Mouse (Mus musculus) ES-Bruce4 (cell line): ENCODE measurements at regions not wholly inside any gene's neighbourhood (a gene's known extent, or its start where the extent isn't known, plus 50 kb on each side); places are given as distances from the start of the nearest gene placed in this dataset.

Experiments
- H3K27ac ChIP-seq: 2 replicates; pipeline ENCODE4 v1.5.1; 2012; ENCODE audit warnings: low read length, inconsistent platforms; ENCODE audit not compliant: insufficient read depth
- H3K27me3 ChIP-seq: 2 replicates; pipeline ENCODE4 v1.6.1; 2012; ENCODE audit warnings: mild to moderate bottlenecking, low read length, inconsistent platforms; ENCODE audit not compliant: control insufficient read depth, poor library complexity, insufficient read depth, severe bottlenecking
- H3K36me3 ChIP-seq: 2 replicates; pipeline ENCODE4 v1.6.1; 2012; ENCODE audit warnings: inconsistent platforms, mild to moderate bottlenecking, low read length, moderate library complexity; ENCODE audit not compliant: control insufficient read depth, poor library complexity, insufficient read depth, severe bottlenecking
- H3K4me1 ChIP-seq: one replicate; pipeline ENCODE4 v1.8.1; 2011; ENCODE audit warnings: low read length; ENCODE audit not compliant: control insufficient read depth, insufficient read depth
- H3K4me3 ChIP-seq: 2 replicates; pipeline ENCODE4 v1.5.1; 2011; ENCODE audit warnings: low read depth, mild to moderate bottlenecking, low read length
- H3K9ac ChIP-seq: 2 replicates; pipeline ENCODE4 v1.6.1; 2012; ENCODE audit warnings: low read depth, mild to moderate bottlenecking, inconsistent platforms; ENCODE audit not compliant: poor library complexity, severe bottlenecking
- H3K9me3 ChIP-seq: replicated peaks from 2 replicates; pipeline ENCODE4 v1.6.1; 2012; ENCODE audit warnings: mild to moderate bottlenecking, low read length, inconsistent platforms; ENCODE audit not compliant: control insufficient read depth, poor library complexity, insufficient read depth, severe bottlenecking
- CTCF ChIP-seq: IDR thresholded peaks from one replicate; pipeline ENCODE4 v1.8.1; 2011; ENCODE audit warnings: low read depth, low read length
- EP300 ChIP-seq: IDR thresholded peaks from 2 replicates; pipeline ENCODE4 v1.6.1; 2011; ENCODE audit warnings: low read depth, low read length; ENCODE audit not compliant: insufficient read depth
- POLR2A ChIP-seq: IDR thresholded peaks from one replicate; pipeline ENCODE4 v1.8.1; 2011; ENCODE audit warnings: low read length; ENCODE audit not compliant: insufficient read depth

DNA sequence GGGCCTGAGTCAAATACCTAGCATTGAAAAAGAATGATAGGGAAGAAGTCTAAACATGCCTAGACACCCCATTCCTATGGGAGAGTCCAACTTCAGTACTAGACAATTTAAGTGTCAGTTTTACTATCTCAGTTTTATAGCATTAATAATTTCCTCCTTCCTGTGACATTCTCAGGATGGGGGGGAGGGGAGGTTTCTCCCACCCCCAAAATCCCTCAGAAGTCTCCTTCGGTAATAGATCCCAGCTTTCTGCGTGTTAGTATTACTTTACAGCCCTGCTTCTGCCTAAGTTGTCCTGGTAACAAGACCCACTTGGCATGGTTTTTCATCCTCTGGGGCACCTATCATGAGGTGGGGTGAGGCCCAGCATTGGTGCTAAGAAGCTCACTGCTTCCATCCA is 202.9 kb upstream of the Dapk1 start:
- no peaks in the 10 kb centered on the region for H3K36me3 ChIP-seq
- H3K27ac ChIP-seq = no peak overlapping the region
- H3K9me3 ChIP-seq = no peaks in the 10 kb centered on the region; the same call in 1 of the 2 replicates
- no peak for TF ChIP-seq CTCF
- no peak for TF ChIP-seq POLR2A
- no peak for TF ChIP-seq EP300
- H3K4me1 ChIP-seq = no peaks in the 10 kb centered on the region
- no peak overlapping the region for H3K4me3 ChIP-seq
- no peak overlapping the region for H3K9ac ChIP-seq
- H3K27me3 ChIP-seq = no peaks in the 10 kb centered on the region; the same call in 1 of the 2 replicates

DNA sequence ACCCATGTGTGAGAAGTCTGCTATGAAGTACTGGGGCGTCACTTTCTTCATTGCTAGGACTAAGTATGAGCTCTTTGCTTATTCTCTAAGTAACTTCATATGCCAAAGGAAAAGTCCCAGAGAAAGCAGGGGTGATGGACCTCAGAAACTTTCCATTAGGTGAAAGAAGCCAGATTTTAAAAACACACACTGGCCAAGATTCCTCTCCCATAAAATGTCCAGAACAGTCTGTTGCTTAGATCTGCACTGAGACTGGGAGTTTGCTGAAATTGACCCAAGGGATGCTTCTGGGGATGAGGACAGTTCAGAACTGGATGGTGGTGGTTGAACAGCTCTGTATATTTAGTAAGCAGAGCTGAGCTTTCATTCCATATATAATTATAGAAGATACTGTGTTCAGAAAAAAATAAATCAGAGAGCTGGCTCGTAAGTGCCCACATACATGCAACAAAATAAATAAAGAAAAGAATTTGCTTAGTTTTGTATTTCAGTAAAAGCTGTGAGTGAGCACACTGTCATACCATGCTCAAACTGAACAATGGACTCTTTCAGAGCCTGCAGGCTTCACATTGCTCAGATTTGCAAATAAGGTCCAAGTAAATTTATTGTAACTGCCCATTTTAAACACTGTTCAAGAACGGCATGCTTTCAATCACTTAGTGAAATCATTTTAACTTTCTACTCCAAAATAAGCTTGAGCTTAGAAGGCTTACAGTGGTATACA is 200.8 kb upstream of the Dapk1 start:
- Histone ChIP-seq H3K9me3 (no peaks in the 10 kb centered on the region; the same call in 1 of the 2 replicates), H3K4me1 (no peaks in the 10 kb centered on the region), H3K9ac (no peak overlapping the region), H3K27ac (no peak overlapping the region), H3K36me3 (no peaks in the 10 kb centered on the region), H3K4me3 (no peak overlapping the region), H3K27me3 (no peaks in the 10 kb centered on the region; the same call in 1 of the 2 replicates)
- TF ChIP-seq EP300 (no peak), POLR2A (no peak), CTCF (no peak)

DNA sequence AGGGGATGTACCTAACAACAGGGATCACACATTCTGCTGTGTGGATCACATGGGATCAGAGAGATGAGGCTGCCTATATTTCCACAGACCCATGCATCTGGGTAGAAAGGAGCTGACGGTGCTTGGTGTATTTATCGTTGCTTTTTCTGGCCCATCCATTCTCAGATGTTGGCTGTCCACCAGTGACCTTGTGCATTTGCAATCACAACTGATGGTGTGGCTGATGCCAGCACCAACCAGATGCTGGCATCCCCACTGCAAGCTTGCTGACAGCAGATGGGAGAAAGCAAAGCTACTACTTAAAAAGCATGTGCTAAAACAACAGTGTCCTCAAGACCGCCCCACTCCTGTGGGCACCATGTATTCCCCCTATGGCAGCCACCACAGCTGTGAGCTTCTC is 198.3 kb upstream of the Dapk1 start:
- TF ChIP-seq CTCF (no peak), POLR2A (no peak), EP300 (no peak)
- Histone ChIP-seq H3K9me3 (no peaks in the 10 kb centered on the region), H3K36me3 (no peaks in the 10 kb centered on the region), H3K4me1 (no peaks in the 10 kb centered on the region), H3K4me3 (no peak overlapping the region), H3K27me3 (no peaks in the 10 kb centered on the region), H3K27ac (no peak overlapping the region), H3K9ac (no peak overlapping the region)

DNA sequence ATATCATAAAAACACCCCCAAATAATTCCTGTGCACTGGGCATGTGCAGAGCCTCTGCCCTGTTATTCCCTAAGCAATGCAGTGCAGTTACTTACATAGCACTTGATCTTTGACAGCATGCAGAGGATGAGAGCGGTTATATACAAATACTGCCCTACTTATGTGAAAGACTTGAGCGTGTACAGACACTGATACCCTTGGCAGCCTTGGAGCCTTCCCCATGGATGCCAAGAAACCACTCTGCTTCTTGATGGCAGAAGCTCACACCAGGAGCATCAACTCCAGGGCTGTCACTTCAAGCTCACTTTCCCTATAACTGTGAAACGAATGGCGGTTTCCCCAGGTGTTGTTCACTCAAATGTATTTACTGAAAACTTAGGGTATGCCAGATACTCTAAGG is 194.4 kb upstream of the Dapk1 start:
- no peak for TF ChIP-seq POLR2A
- no peak for TF ChIP-seq EP300
- no peak for TF ChIP-seq CTCF
- H3K27me3 ChIP-seq = no peaks in the 10 kb centered on the region
- no peaks in the 10 kb centered on the region for H3K36me3 ChIP-seq
- no peak overlapping the region for H3K4me3 ChIP-seq
- no peak overlapping the region for H3K27ac ChIP-seq
- no peak overlapping the region for H3K9ac ChIP-seq
- H3K4me1 ChIP-seq = no peaks in the 10 kb centered on the region
- no peaks in the 10 kb centered on the region for H3K9me3 ChIP-seq

DNA sequence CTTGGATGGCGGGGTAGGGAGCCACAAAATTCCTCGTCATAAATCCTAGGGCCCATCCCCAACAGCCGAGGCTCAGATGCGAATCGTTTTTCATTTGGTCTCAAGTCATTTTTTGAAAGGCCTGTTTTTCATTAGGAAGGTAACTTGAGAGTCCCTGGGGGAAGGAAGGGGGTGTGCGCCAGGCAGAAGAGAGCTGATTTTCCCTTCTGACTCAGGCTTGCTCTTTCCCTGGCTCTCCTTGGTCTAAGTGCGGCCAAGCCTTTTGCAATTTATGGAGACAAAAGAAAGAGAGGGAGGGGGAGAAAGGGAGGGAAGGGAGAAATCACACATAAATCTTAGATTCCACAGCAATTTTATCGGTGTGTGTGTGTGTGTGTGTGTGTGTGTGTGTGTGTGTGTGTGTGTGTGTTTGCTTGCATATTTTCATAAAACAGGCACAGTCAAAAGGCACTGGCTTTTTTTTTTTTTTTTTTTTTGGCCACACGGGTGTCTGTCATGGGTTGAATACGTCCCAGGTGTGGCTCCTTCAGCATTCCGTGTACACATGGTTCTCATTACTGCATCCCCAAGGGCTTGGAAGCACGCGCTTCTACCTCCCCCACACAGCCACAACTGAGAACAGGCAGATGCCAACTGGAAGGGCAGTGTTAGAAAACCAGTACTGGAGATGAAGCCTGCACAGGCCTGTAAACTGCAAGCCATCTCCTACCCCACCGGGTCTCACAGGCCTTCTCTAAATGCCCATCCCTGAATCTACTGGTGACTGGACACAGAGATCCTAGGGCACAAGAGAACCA is 191.8 kb upstream of the Dapk1 start:
- H3K4me3 ChIP-seq = no peak overlapping the region
- H3K36me3 ChIP-seq = no peaks in the 10 kb centered on the region
- H3K27me3 ChIP-seq = no peaks in the 10 kb centered on the region
- TF ChIP-seq EP300 (no peak), POLR2A (no peak), CTCF (no peak)
- no peak overlapping the region for H3K9ac ChIP-seq
- H3K9me3 ChIP-seq = no peaks in the 10 kb centered on the region
- no peak overlapping the region for H3K27ac ChIP-seq
- no peaks in the 10 kb centered on the region for H3K4me1 ChIP-seq

DNA sequence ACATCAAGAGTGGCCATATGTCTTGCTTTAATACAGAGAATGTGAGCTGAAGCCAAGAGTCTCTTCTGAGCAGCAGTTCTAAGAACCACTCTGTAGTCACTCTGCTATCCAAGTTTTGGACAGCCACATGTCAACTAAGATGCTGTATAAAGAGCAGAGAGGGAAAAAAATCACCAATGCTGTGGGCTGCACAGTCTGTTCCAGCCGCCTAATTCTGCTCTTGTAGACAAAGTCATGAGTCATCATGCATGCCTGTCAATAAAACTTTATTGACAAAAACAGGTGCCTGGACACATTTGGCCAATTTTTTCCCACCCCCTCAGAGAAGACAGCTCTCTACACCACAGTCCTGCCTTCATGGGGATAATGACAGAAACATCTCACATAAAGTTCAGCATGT is 185.7 kb upstream of the Dapk1 start:
- Histone ChIP-seq H3K9ac (no peak overlapping the region), H3K27me3 (no peaks in the 10 kb centered on the region), H3K4me1 (no peaks in the 10 kb centered on the region), H3K36me3 (no peaks in the 10 kb centered on the region), H3K27ac (no peak overlapping the region), H3K9me3 (no peaks in the 10 kb centered on the region), H3K4me3 (no peak overlapping the region)
- TF ChIP-seq EP300 = no peak
- TF ChIP-seq CTCF = no peak
